Mouse (Mus musculus) kidney, adult 2 months (tissue): ENCODE data around the gene Aplf. TPM values are rescaled to one million over a fixed set of nuclear protein-coding genes. Genes with fewer than 3 reads are reported as not detected.
A peak's percentile ranks its signal among the peaks of the same experiment; 100 is the strongest.
"Not testable (repeated sequence)": the region's sequence is repeated elsewhere in the genome, so short reads cannot be mapped to it uniquely, and the experiment has no call there.

Experiments used
- DNase-seq: peaks from one replicate; pipeline ENCODE4 v3.0.0; 2021
- H3K27ac ChIP-seq: fragments of 200-500 bp; 2 replicates; pipeline ENCODE4 v1.5.1; 2012; ENCODE audit warnings: low read depth, low read length, control low read depth, inconsistent platforms; ENCODE audit not compliant: insufficient read depth
- H3K27me3 ChIP-seq: fragments of 200-500 bp; replicated peaks from 2 replicates; pipeline ENCODE4 v1.6.1; 2012; ENCODE audit warnings: mild to moderate bottlenecking, moderate library complexity, low read length, inconsistent platforms; ENCODE audit not compliant: control insufficient read depth, insufficient read depth
- H3K36me3 ChIP-seq: fragments of 200-500 bp; 2 replicates; pipeline ENCODE4 v1.6.1; 2012; ENCODE audit warnings: mild to moderate bottlenecking, moderate library complexity, low read length, inconsistent platforms; ENCODE audit not compliant: control insufficient read depth, insufficient read depth
- H3K4me1 ChIP-seq: fragments of 200-500 bp; 2 replicates; pipeline ENCODE4 v1.6.1; 2011; ENCODE audit warnings: low read length; ENCODE audit not compliant: control insufficient read depth, insufficient read depth
- H3K4me3 ChIP-seq: fragments of 200-500 bp; 2 replicates; pipeline ENCODE4 v1.5.1; 2011; ENCODE audit warnings: mild to moderate bottlenecking, low read depth, low read length, control low read depth; ENCODE audit not compliant: insufficient read depth
- CTCF ChIP-seq: fragments of 200-500 bp; conservative IDR thresholded peaks from 2 replicates; pipeline ENCODE4 v1.5.1; 2011; ENCODE audit warnings: low read depth, mild to moderate bottlenecking, control low read depth, low read length, moderate library complexity, mixed read lengths; ENCODE audit not compliant: insufficient read depth, insufficient read length
- POLR2A ChIP-seq: fragments of 200-500 bp; IDR thresholded peaks from one replicate; pipeline ENCODE4 v1.6.1; 2011; ENCODE audit warnings: low read depth, low read length, control low read depth
- WGBS: fragments of 180-500 bp; shearing (Covaris S2); methylation state at CpG from one replicate; pipeline ENCODE4 v1.1.7; 2018; 5-methylcytosine and 5-hydroxymethylcytosine counted together
- polyA plus RNA-seq: library from polyadenylated mRNA; depleted of rRNA; stranded (reverse); fragments of >200 nt; gene quantifications from 2 replicates; pipeline ENCODE4 v1.2.3, GENCODE M21; 2012

Gene Aplf
- polyA plus RNA-seq, 1 experiment, result 2.6 TPM

DNA sequence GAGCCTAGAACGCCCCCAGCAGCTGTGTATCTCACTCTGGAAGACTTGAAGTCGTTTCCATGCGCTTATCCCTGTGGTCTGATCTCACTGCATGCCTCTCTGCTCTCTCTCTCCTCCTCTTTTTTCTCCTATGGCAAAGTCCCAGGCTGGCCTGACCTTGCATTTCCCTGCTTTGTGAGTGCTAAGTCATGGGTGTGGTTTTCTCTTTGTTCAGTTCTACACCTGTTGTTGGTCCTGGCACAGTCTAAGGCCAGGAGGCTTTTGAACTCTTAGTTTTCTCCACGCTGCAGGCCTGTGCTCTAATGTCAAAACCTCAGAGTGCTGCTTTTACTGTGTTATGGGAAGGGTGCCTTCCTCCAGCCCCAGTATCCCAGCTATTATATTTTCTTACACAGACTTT is 39.8 kb downstream of the Aplf start:
- WGBS, result 79% methylated on average over 4 of the region's 4 CpGs
- H3K4me3 ChIP-seq, result no peak overlapping the region
- TF ChIP-seq CTCF, result no peak
- TF ChIP-seq POLR2A, result no peak
- no peak overlapping the region for H3K27ac ChIP-seq
- no peak for DNase-seq
- H3K36me3 ChIP-seq, result no peaks in the 10 kb centered on the region
- no peaks in the 10 kb centered on the region for H3K4me1 ChIP-seq
- H3K27me3 ChIP-seq, result no peaks in the 10 kb centered on the region

DNA sequence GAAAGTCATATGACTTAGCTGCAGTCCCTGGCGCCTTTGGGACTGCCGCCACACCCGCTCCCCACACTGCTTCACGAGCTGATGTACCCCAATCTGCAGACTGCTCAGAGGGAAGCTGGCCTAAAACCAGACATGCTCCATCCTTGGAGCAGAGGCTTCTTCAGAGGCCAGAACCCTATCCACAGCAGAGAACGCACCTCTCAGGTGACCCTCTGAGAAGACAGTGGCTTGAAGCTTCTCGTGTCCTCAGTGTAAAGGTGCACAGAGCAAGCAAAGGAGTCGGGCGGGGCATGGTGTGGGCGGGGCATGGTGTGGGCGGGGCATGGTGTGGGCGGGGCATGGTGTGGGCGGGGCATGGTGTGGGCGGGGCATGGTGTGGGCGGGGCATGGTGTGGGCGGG is 43.1 kb downstream of the Aplf start:
- not testable (repeated sequence) for H3K4me1 ChIP-seq, H3K27me3 ChIP-seq, H3K27ac ChIP-seq, H3K36me3 ChIP-seq, H3K4me3 ChIP-seq, DNase-seq
- WGBS, result 77% methylated on average over 15 of the region's 15 CpGs

DNA sequence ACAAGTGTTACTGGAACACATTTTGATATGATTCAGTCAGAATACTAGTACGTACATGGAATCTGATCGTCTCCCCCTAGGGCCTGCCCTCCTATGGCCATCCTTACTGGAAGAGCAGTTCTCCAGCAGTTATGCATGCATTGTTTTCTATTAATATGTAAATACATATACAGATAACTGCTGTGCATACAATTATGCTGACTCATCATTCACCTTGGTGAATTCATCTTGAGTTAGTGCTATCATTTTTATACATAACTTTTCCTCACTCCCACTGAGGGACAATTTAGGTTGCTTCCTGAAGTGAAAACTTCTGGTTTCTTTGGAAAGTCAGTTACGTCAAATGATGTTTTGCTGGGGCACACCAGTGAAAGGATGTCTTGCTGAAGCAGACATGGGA is 48.8 kb downstream of the Aplf start:
- DNase-seq, result no peak
- 99% methylated on average over 3 of the region's 3 CpGs for WGBS

DNA sequence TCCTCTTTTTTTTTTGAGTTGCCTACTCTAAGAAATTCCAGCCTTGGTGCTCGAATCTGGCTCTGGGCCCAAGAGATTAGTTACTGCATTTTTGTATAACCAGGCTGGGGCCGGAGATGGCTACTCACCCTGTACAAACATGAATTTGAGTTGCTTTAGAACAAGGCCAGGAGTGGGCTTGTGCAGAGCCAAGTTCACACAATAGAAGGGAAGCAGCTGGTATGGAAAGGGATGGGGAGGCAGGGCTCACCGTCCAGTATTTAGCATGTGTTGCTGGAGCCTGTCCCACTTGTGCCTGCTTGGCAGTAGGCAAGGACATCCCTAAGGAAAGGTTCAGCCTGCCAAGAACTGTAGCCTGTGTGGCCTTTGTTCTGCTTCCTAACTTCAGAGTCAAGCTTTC is 50.7 kb downstream of the Aplf start:
- DNase-seq, result peak; percentile 47
- Histone ChIP-seq H3K4me1 (no peaks in the 10 kb centered on the region), H3K4me3 (no peak overlapping the region), H3K27ac (no peak overlapping the region), H3K27me3 (no peaks in the 10 kb centered on the region), H3K36me3 (no peaks in the 10 kb centered on the region)
- TF ChIP-seq POLR2A (no peak), CTCF (no peak)
- 30% methylated on average over 3 of the region's 3 CpGs for WGBS

More for the DNA sequence above, 48.8 kb downstream of the Aplf start:
- Histone ChIP-seq H3K27ac (no peak overlapping the region), H3K4me1 (no peaks in the 10 kb centered on the region), H3K4me3 (no peak overlapping the region), H3K36me3 (no peaks in the 10 kb centered on the region), H3K27me3 (no peaks in the 10 kb centered on the region)
- TF ChIP-seq POLR2A, result no peak
- TF ChIP-seq CTCF, result no peak

DNA sequence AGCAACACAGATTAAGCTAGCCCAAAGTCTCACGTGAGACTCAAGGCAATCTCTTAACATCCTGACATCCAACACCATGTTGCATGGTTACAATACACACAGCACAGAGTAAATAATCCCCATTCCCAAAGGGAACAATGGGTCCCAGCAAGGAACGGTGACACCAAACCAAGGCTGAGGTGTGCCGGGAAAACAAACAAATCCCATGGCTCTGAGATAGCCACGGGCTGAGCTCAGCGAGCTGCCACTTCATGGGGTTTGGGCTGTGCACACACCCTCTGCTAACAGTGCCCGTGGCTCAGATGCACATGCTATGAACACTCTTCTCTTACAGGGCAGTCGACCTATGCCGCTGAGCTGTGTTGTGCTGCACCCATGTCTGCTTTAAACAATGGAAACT is 54.0 kb downstream of the Aplf start:
- TF ChIP-seq CTCF (no peak), POLR2A (no peak)
- no peaks in the 10 kb centered on the region for H3K27me3 ChIP-seq
- no peak overlapping the region for H3K4me3 ChIP-seq
- H3K27ac ChIP-seq, result no peak overlapping the region
- 82% methylated on average over 8 of the region's 8 CpGs for WGBS
- no peaks in the 10 kb centered on the region for H3K36me3 ChIP-seq
- DNase-seq, result no peak
- H3K4me1 ChIP-seq, result no peaks in the 10 kb centered on the region

DNA sequence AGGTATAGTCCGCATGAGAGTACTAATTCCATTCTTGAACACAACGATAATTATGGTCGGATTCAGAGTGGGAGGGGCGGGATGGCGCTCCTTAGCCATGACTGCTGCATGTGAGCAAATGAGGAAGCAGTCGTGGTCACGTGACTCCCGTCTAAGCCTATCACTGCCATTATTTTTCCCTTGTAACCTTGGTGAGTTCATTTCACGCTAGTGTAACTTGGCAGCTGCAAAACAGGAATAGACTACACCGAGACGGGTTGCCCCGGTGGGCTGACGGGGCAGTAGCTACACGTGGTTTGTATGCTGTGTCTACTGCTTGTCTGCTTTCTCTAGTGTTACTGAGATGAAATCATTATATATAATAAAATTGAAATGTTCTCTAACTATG is 56.3 kb downstream of the Aplf start:
- Histone ChIP-seq H3K27ac (no peak overlapping the region), H3K27me3 (no peaks in the 10 kb centered on the region), H3K4me3 (no peak overlapping the region), H3K36me3 (no peaks in the 10 kb centered on the region), H3K4me1 (no peaks in the 10 kb centered on the region)
- no peak for TF ChIP-seq CTCF
- TF ChIP-seq POLR2A, result no peak
- DNase-seq, result no peak
- 90% methylated on average over 14 of the region's 14 CpGs for WGBS

DNA sequence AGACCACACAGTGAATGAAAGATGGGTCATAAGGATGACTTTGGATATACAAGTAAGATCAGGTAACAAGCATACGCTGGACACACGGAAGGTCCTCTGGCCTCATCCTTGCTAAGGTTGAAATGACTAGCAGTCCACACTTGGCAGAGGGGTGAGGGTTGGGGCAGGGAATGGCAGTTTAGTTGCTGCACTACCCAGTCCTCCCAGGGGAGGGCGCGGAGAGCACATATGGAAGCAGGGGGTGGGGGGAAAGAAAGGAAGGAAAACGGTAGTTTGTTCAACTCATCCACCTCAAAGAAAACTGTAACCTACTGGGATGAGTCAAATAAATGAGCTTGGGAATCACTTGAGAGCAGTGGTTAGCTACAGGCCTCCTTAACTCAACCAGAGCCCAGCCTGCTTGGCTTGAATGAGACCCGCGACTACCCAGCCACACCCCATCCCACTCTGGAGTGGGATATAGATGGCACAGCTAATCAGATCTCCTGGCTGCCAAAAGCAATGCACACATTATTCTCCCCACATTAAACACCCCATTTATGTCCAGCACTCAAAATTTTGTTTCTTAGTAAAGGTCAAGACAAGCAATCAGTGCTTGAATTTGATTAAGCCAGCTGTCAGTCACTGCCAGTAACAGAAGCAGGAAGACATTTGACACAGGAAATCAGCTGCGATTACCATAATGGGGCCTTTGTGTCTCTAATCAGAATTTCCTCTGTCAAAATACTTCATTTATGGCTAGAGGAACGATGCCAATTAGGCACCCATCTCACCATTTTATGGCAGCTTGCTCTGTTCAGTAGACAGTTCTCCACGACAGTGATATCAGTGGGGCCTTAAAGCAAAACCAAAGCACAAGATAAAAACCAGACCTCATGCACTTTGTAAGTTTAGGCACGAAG is 56.9 kb downstream of the Aplf start:
- WGBS, result 60% methylated on average over 11 of the region's 11 CpGs
- Histone ChIP-seq H3K4me1 (no peaks in the 10 kb centered on the region), H3K27me3 (no peaks in the 10 kb centered on the region), H3K27ac (no peak overlapping the region), H3K4me3 (no peak overlapping the region), H3K36me3 (no peaks in the 10 kb centered on the region)
- DNase-seq, result peak; percentile 39
- TF ChIP-seq CTCF, result peak; percentile 44
- TF ChIP-seq POLR2A, result no peak
